Mouse (Mus musculus) intestine, postnatal 0 days (tissue): ENCODE measurements around the gene Pan3. TPM values are rescaled to one million over a fixed set of nuclear protein-coding genes. Genes with fewer than 3 reads are reported as not detected.
"Not testable (repeated sequence)": the region's sequence is repeated elsewhere in the genome, so short reads cannot be mapped to it uniquely, and the experiment has no call there.

ENCODE experiments used
- ATAC-seq: fragments of 200-750 bp; cut with Nextera tagmentation; 2 replicates; pipeline ENCODE4 v1.8.0; 2017; ENCODE audit warnings: mild to moderate bottlenecking, moderate TSS enrichment, moderate library complexity
- H3K27ac ChIP-seq: fragments of 300-500 bp; sonication (generic); 2 replicates; pipeline ENCODE4 v1.5.1; 2014; ENCODE audit warnings: mild to moderate bottlenecking, low read depth, low read length, moderate library complexity
- H3K27me3 ChIP-seq: fragments of 300-500 bp; sonication (generic); replicated peaks from 2 replicates; pipeline ENCODE4 v1.6.1; 2014; ENCODE audit warnings: low read length, mixed read lengths; ENCODE audit not compliant: control insufficient read depth, insufficient read depth
- H3K36me3 ChIP-seq: fragments of 300-500 bp; sonication (generic); 2 replicates; pipeline ENCODE4 v1.6.1; 2014; ENCODE audit warnings: mild to moderate bottlenecking, moderate library complexity; ENCODE audit not compliant: control insufficient read depth, insufficient read depth
- H3K4me1 ChIP-seq: fragments of 300-500 bp; sonication (generic); replicated peaks from 2 replicates; pipeline ENCODE4 v1.6.1; 2014; ENCODE audit warnings: antibody characterized with exemption, low read length, mixed read lengths; ENCODE audit not compliant: control insufficient read depth, insufficient read depth
- H3K4me2 ChIP-seq: fragments of 300-500 bp; sonication (generic); replicated peaks from 2 replicates; pipeline ENCODE4 v1.6.1; 2014; ENCODE audit warnings: low read depth, mild to moderate bottlenecking, moderate library complexity
- H3K4me3 ChIP-seq: fragments of 300-500 bp; sonication (generic); 2 replicates; pipeline ENCODE4 v1.5.1; 2014; ENCODE audit warnings: low read depth, low read length
- H3K9ac ChIP-seq: fragments of 300-500 bp; sonication (generic); 2 replicates; pipeline ENCODE4 v1.6.1; 2014; ENCODE audit warnings: mild to moderate bottlenecking, low read depth, low read length
- H3K9me3 ChIP-seq: fragments of 300-500 bp; sonication (generic); 2 replicates; pipeline ENCODE4 v1.6.1; 2016; ENCODE audit warnings: mixed run types; ENCODE audit not compliant: control insufficient read depth
- CTCF ChIP-seq: sonication (generic); IDR thresholded peaks from 2 replicates; pipeline ENCODE4 v1.5.1; 2016; ENCODE audit warnings: low read depth, mild to moderate bottlenecking, control low read depth, antibody characterized with exemption, moderate library complexity
- WGBS: fragments of 180-500 bp; shearing (Covaris S2); extraction: QIAGEN DNeasy Blood & Tissue Kit; methylation state at CpG from one replicate; pipeline ENCODE4 v1.1.7; 2014; 5-methylcytosine and 5-hydroxymethylcytosine counted together
- polyA plus RNA-seq: library from polyadenylated mRNA; unstranded; fragments of >200 nt; fragmentation: Nextera tagmentation; extraction: Ambion mirVana; gene quantifications from 2 replicates; pipeline ENCODE4 v1.2.1, GENCODE M21; 2015

Gene Pan3
- polyA plus RNA-seq, 1 experiment from 2014 or later: 40.3 TPM

- H3K4me3 ChIP-seq: no peak overlapping the region
- no peak overlapping the region for H3K27ac ChIP-seq
- 59% methylated on average over 11 of the region's 11 CpGs for WGBS
- H3K4me1 ChIP-seq: no peaks in the 10 kb centered on the region
- H3K27me3 ChIP-seq: no peaks in the 10 kb centered on the region
- no peak overlapping the region for H3K4me2 ChIP-seq
- H3K9ac ChIP-seq: no peak overlapping the region
- H3K36me3 ChIP-seq: peaks cover 70% of the 10 kb centered on the region
- ATAC-seq: peak; percentile 65
- TF ChIP-seq CTCF: peak; percentile 74
- no peaks in the 10 kb centered on the region for H3K9me3 ChIP-seq
Measured at GRCm38 (mm10) chr5:147545731-147546241, 115.8 kb downstream of the Pan3 start.

- no peak for TF ChIP-seq CTCF
- Histone ChIP-seq H3K27ac (no peak overlapping the region), H3K9me3 (no peaks in the 10 kb centered on the region), H3K9ac (no peak overlapping the region), H3K4me1 (no peaks in the 10 kb centered on the region), H3K36me3 (peaks cover 54% of the 10 kb centered on the region), H3K27me3 (no peaks in the 10 kb centered on the region), H3K4me2 (no peak overlapping the region), H3K4me3 (no peak overlapping the region)
- 89% methylated on average over 12 of the region's 12 CpGs for WGBS
- no peak for ATAC-seq
Measured at GRCm38 (mm10) chr5:147549016-147549755, 119.2 kb downstream of the Pan3 start.

GRCm38 (mm10) chr5:147551879-147552627 lies 122.1 kb downstream of the Pan3 start:
- Histone ChIP-seq H3K4me1 (no peaks in the 10 kb centered on the region), H3K9me3 (no peaks in the 10 kb centered on the region), H3K9ac (no peak overlapping the region), H3K36me3 (peaks cover 39% of the 10 kb centered on the region), H3K27ac (no peak overlapping the region), H3K27me3 (no peaks in the 10 kb centered on the region), H3K4me3 (no peak overlapping the region), H3K4me2 (no peak overlapping the region)
- TF ChIP-seq CTCF: no peak
- WGBS: 81% methylated on average over 13 of the region's 13 CpGs
- no peak for ATAC-seq

- not testable (repeated sequence) for H3K27me3 ChIP-seq, H3K4me2 ChIP-seq, H3K4me1 ChIP-seq, H3K9ac ChIP-seq, H3K27ac ChIP-seq, H3K9me3 ChIP-seq, H3K36me3 ChIP-seq, ATAC-seq, H3K4me3 ChIP-seq
- WGBS: 60% methylated on average over 5 of the region's 6 CpGs
Measured at GRCm38 (mm10) chr5:147557641-147558040, 127.7 kb downstream of the Pan3 start.

GRCm38 (mm10) chr5:147563511-147564139 lies 133.7 kb downstream of the Pan3 start:
- no peak for TF ChIP-seq CTCF
- H3K4me3 ChIP-seq: peak overlapping the region; percentile 34
- WGBS: 43% methylated on average over 18 of the region's 18 CpGs

GRCm38 (mm10) chr5:147564140-147564590 lies 134.2 kb downstream of the Pan3 start:
- Histone ChIP-seq H3K27me3 (no peaks in the 10 kb centered on the region), H3K4me2 (peak overlapping the region; percentile 73), H3K36me3 (no peaks in the 10 kb centered on the region), H3K9ac (peak overlapping the region; percentile 11; the same call in 1 of the 2 replicates), H3K9me3 (no peaks in the 10 kb centered on the region), H3K4me1 (no peaks in the 10 kb centered on the region), H3K27ac (no peak overlapping the region), H3K4me3 (peak overlapping the region; percentile 34)
- TF ChIP-seq CTCF: no peak
- WGBS: 23% methylated on average over 16 of the region's 16 CpGs
- peak; percentile 61 for ATAC-seq

More at GRCm38 (mm10) chr5:147563511-147564139, 133.7 kb downstream of the Pan3 start:
- Histone ChIP-seq H3K9me3 (no peaks in the 10 kb centered on the region), H3K4me1 (no peaks in the 10 kb centered on the region), H3K9ac (peak overlapping the region; percentile 11; the same call in 1 of the 2 replicates), H3K27ac (no peak overlapping the region), H3K36me3 (no peaks in the 10 kb centered on the region), H3K27me3 (no peaks in the 10 kb centered on the region), H3K4me2 (peak overlapping the region; percentile 73)
- ATAC-seq: peak; percentile 80
